Mouse (Mus musculus) kidney, postnatal 0 days (tissue): Measurements from ENCODE around the gene Stox2. TPM values are rescaled to one million over a fixed set of nuclear protein-coding genes. Genes with fewer than 3 reads are reported as not detected.

Experiments used
- ATAC-seq: fragments of 200-750 bp; cut with Nextera tagmentation; replicated peaks from 2 replicates; pipeline ENCODE4 v1.8.0; 2017; ENCODE audit warnings: low read depth, moderate number of reproducible peaks, moderate TSS enrichment, moderate library complexity; ENCODE audit not compliant: low FRiP score
- DNase-seq: peaks from one replicate; pipeline ENCODE4 v3.0.0-alpha.2; 2016; ENCODE audit warnings: low spot score
- H3K27ac ChIP-seq: fragments of 300-500 bp; sonication (generic); 2 replicates; pipeline ENCODE4 v1.5.1; 2014; ENCODE audit warnings: mild to moderate bottlenecking
- H3K27me3 ChIP-seq: fragments of 300-500 bp; sonication (generic); 2 replicates; pipeline ENCODE4 v1.6.1; 2014; ENCODE audit warnings: low read length, mixed read lengths; ENCODE audit not compliant: insufficient read depth
- H3K36me3 ChIP-seq: fragments of 300-500 bp; sonication (generic); 2 replicates; pipeline ENCODE4 v1.6.1; 2014; ENCODE audit warnings: low read length, mixed read lengths; ENCODE audit not compliant: insufficient read depth
- H3K4me1 ChIP-seq: fragments of 300-500 bp; sonication (generic); replicated peaks from 2 replicates; pipeline ENCODE4 v1.6.1; 2014; ENCODE audit warnings: antibody characterized with exemption, low read length, mixed read lengths; ENCODE audit not compliant: insufficient read depth
- H3K4me2 ChIP-seq: fragments of 300-500 bp; sonication (generic); 2 replicates; pipeline ENCODE4 v1.6.1; 2014; ENCODE audit warnings: mild to moderate bottlenecking, low read length, moderate library complexity, mixed read lengths
- H3K4me3 ChIP-seq: fragments of 300-500 bp; sonication (generic); replicated peaks from 2 replicates; pipeline ENCODE4 v1.5.1; 2014; ENCODE audit warnings: low read depth, low read length
- H3K9ac ChIP-seq: fragments of 300-500 bp; sonication (generic); 2 replicates; pipeline ENCODE4 v1.6.1; 2014; ENCODE audit warnings: low read depth, low read length
- H3K9me3 ChIP-seq: fragments of 300-500 bp; sonication (generic); replicated peaks from 2 replicates; pipeline ENCODE4 v1.6.1; 2016; ENCODE audit warnings: low read length, inconsistent platforms, mixed read lengths
- CTCF ChIP-seq: IDR thresholded peaks from 2 replicates; pipeline ENCODE4 v1.5.1; 2016; ENCODE audit warnings: antibody characterized with exemption, low read depth, mild to moderate bottlenecking, moderate library complexity
- WGBS: fragments of 180-500 bp; shearing (Covaris S2); extraction: QIAGEN DNeasy Blood & Tissue Kit; methylation state at CpG from one replicate; pipeline ENCODE4 v1.1.7; 2014; 5-methylcytosine and 5-hydroxymethylcytosine counted together
- polyA plus RNA-seq: library from polyadenylated mRNA; unstranded; fragments of >200 nt; fragmentation: Nextera tagmentation; extraction: Ambion mirVana; gene quantifications from 2 replicates; pipeline ENCODE4 v1.2.1, GENCODE M21; 2015

Gene Stox2
- polyA plus RNA-seq, 1 experiment from 2014 or later: 8.8 TPM

DNA sequence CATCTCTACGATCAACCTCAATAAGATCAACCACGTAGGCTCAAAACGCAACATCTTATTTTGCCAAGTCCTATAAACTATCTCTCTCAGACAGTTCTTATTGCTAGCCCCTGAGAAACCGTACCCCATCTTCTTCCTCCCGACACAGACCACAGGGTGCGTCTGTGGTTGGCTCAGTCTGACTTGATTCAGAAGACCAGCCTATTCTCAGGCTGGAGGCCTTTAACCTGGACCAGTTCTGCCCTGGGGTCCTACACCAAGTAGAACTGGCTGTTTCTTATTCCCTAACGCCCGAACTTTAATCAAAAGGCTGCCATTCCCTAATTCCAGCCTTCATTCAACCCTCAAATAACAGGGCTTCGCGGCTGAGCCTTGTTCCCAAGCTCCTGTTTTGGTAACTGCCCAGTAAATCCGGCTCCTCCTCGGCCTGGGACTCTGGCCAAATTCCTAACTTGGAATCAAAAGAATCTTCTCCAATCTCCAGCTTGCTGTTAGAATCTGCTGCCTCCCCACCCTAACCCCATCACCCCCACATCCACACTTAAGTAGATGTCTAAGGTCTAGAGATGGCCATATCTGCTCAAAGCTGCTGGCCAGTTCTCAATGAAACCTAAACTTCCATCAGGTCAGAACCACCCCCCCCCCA lies 91.5 kb downstream of the Stox2 start:
- Histone ChIP-seq H3K27me3 (no peaks in the 10 kb centered on the region), H3K36me3 (no peaks in the 10 kb centered on the region), H3K4me1 (peaks cover 8% of the 10 kb centered on the region), H3K4me3 (no peak overlapping the region), H3K27ac (no peak overlapping the region), H3K4me2 (no peak overlapping the region), H3K9ac (no peak overlapping the region), H3K9me3 (no peaks in the 10 kb centered on the region)
- 61% methylated on average over 12 of the region's 12 CpGs for WGBS
- TF ChIP-seq CTCF: no peak
- no peak for ATAC-seq
- DNase-seq: peak; percentile 79

DNA sequence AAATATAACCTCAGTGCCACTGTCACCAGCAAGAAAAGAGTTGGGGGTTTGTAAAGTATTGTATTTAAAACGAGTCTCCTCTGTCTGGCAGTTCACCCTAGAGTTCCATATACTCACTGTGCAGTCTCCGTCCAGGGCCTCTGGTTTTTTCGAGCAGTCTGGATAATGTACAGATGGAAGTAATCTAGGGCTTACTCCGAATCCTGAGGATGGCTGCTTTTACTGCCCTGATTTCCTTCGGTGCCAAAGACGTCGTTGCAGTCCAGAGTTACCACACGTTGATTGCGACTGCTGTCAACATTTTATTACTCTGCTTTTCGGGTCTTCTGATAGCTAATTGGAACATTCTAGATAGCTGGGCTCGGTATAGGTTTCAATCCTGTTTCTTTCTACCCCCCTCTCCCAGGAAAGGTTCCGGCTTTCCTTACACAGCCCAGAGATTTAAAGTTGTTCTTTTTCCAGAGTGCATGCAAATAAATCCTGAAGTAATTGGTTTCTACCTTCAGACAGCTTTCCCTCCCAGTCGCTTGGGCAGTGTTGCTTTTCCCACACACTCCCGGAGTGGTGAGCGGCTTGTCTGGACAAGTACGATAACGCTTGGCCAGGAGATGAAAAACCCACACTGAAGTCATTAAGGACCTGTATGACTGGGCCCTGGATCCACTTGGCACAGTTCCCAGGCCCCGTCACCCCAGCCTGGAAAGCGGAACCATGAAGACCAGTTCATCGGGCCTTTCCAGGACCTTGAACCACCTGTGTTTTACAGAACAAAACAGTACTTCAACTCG lies 94.1 kb downstream of the Stox2 start:
- no peak overlapping the region for H3K4me3 ChIP-seq
- H3K9me3 ChIP-seq: no peaks in the 10 kb centered on the region
- DNase-seq (peak; percentile 71), ATAC-seq (peak; percentile 43; the same call in 1 of the 2 replicates)
- H3K9ac ChIP-seq: no peak overlapping the region
- no peaks in the 10 kb centered on the region for H3K36me3 ChIP-seq
- 13% methylated on average over 21 of the region's 21 CpGs for WGBS
- H3K4me1 ChIP-seq: peaks cover 17% of the 10 kb centered on the region
- peak overlapping the region; percentile 25 for H3K4me2 ChIP-seq
- H3K27me3 ChIP-seq: no peaks in the 10 kb centered on the region
- H3K27ac ChIP-seq: no peak overlapping the region
- TF ChIP-seq CTCF: no peak

DNA sequence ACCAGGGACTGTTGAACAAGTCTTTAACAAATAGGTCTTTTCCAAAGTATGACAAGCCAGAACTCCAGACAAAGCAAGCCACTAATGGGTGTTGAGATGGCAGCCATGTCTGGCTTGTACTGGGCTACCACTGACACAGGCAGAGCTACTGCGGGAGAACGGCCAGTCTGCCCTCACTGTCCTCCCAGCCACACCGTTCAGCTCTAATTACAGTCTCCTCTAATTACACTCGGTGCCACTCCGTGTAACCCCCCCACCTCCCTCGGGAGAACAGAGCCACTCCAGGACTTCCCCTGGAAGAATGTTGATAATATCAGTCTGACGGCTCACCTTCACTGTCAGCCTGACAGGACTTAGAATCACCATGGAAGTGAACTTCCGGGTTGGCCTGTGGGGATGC lies 97.1 kb downstream of the Stox2 start:
- ATAC-seq (no peak; the same call in 1 of the 2 replicates), DNase-seq (no peak)
- Histone ChIP-seq H3K36me3 (no peaks in the 10 kb centered on the region), H3K27ac (no peak overlapping the region), H3K9me3 (no peaks in the 10 kb centered on the region), H3K27me3 (no peaks in the 10 kb centered on the region), H3K4me1 (peaks cover 20% of the 10 kb centered on the region), H3K4me3 (no peak overlapping the region), H3K4me2 (no peak overlapping the region), H3K9ac (no peak overlapping the region)
- TF ChIP-seq CTCF: no peak
- 29% methylated on average over 8 of the region's 8 CpGs for WGBS

- TF ChIP-seq CTCF: no peak
- 0 out of 2 replicates have a peak overlapping the region, but pooled peaks have one; percentile 6 for H3K27ac ChIP-seq
- no peaks in the 10 kb centered on the region for H3K36me3 ChIP-seq
- 29% methylated on average over 6 of the region's 6 CpGs for WGBS
- H3K4me3 ChIP-seq: no peak overlapping the region
- H3K9me3 ChIP-seq: no peaks in the 10 kb centered on the region
- no peak overlapping the region for H3K9ac ChIP-seq
- no peak overlapping the region for H3K4me2 ChIP-seq
- peaks cover 20% of the 10 kb centered on the region for H3K4me1 ChIP-seq
- H3K27me3 ChIP-seq: no peaks in the 10 kb centered on the region
- no peak for DNase-seq
- ATAC-seq: no peak
Observed at GRCm38 (mm10) chr8:47347809-47348208, 98.4 kb downstream of the Stox2 start.

GRCm38 (mm10) chr8:47345772-47346103 lies 100.4 kb downstream of the Stox2 start:
- no peaks in the 10 kb centered on the region for H3K36me3 ChIP-seq
- no peak overlapping the region for H3K4me2 ChIP-seq
- no peaks in the 10 kb centered on the region for H3K27me3 ChIP-seq
- ATAC-seq (no peak), DNase-seq (no peak)
- H3K9ac ChIP-seq: no peak overlapping the region
- 91% methylated on average over 9 of the region's 9 CpGs for WGBS
- no peak for TF ChIP-seq CTCF
- H3K27ac ChIP-seq: no peak overlapping the region
- no peaks in the 10 kb centered on the region for H3K9me3 ChIP-seq
- peaks cover 20% of the 10 kb centered on the region; the same call in 1 of the 2 replicates for H3K4me1 ChIP-seq
- no peak overlapping the region for H3K4me3 ChIP-seq

DNA sequence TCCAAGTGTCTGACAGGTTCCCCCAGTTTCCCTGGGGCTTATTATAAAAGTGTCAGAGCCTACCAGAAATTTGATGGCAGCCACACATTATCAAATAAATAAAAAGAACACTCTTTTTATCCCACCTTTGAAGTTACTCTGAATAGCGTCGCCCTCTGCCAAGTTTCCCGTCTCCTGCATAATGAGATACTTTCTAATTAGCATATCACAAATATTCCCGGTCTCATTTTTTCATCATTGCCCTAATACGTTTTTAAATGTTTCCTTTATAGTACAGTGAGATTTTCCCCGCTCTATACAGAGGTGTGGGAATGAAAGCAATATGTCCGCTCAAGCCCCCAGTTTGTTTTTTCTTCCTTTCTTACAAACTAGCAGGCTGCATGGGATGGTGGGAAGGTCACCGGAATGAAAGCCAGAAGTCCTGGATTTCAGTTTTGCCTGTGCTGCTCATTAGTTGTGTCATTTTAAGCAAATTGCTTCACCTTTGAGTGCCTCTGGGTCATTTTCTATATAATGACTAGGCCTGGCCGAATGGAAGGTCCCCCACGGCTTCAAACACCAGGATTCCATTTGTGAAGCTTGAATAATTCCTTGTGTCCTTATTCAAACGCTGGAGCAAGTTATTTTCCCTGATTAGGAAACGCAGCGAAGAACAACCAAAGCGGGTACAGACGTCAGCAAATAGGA lies 100.9 kb downstream of the Stox2 start:
- no peak overlapping the region for H3K9ac ChIP-seq

More for the DNA sequence above, 100.9 kb downstream of the Stox2 start:
- Histone ChIP-seq H3K27me3 (no peaks in the 10 kb centered on the region), H3K27ac (no peak overlapping the region), H3K4me3 (no peak overlapping the region), H3K36me3 (no peaks in the 10 kb centered on the region), H3K4me1 (peaks cover 20% of the 10 kb centered on the region; the same call in 1 of the 2 replicates), H3K9me3 (no peaks in the 10 kb centered on the region), H3K4me2 (peak overlapping the region; percentile 8; the same call in 1 of the 2 replicates)
- TF ChIP-seq CTCF: no peak
- ATAC-seq (no peak), DNase-seq (peak; percentile 34)
- WGBS: 49% methylated on average over 15 of the region's 15 CpGs
